Mouse (Mus musculus) E14TG2a.4 (cell line): ENCODE measurements around the gene Tmub2.

Experiments used
- CTCF ChIP-seq: conservative IDR thresholded peaks from 2 replicates; pipeline ENCODE4 v1.5.1; 2014; ENCODE audit warnings: low read length
- NANOG ChIP-seq: IDR thresholded peaks from 2 replicates; pipeline ENCODE4 v1.6.1; 2014; ENCODE audit warnings: borderline replicate concordance, low read length, mixed read lengths
- POU5F1 ChIP-seq: IDR thresholded peaks from 2 replicates; pipeline ENCODE4 v1.6.1; 2014; ENCODE audit warnings: low read length, borderline replicate concordance

DNA sequence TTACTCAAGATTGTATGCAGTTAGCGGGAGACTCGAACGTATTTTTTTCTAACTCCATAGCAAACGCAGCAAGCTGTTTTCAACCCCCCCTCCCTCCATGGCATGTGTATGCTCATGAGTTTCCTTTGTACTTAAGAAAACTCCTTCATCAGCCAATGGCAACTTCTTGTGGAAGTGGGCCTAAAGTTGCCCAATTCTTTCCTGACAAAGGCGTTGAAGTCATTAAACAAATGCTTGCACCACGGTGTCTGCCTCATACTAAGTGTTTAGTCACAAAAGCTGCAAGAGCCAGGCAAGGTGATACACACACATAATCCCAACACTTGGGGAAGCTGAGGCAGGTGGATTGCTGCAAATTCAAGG, 38.5 kb upstream of the Tmub2 start:
- TF ChIP-seq CTCF = no peak
- TF ChIP-seq POU5F1 = no peak
- no peak for TF ChIP-seq NANOG
